8 mouse cellular contexts compared by ENCODE assay signal in genomic region chr3:40949903-40950600, GRCm38 (mm10). TPM values are rescaled to one million over a fixed set of nuclear protein-coding genes. Genes with fewer than 3 reads are reported as not detected.
A peak's percentile ranks its signal among the peaks of the same experiment; 100 is the strongest.
DNase-seq lines count a peak whose midpoint lies in the region; ATAC-seq and TF ChIP-seq lines count a peak whose summit lies in the region.

No protein-coding gene starts in this region.

- peak; percentile 0 for TF ChIP-seq CTCF in C2C12 (IDR thresholded peaks at IDR 0.05; ENCODE audit: control insufficient read depth, insufficient read depth, insufficient read length)

- no peaks in the 10 kb centered on the region for H3K9me3 ChIP-seq in lung, embryonic 15.5 days

- peak; percentile 48 for DNase-seq in Muller cell, postnatal 12 days (ENCODE audit: inconsistent ontology term)
- DNase-seq in cerebellum, postnatal 10 days: peak; percentile 69 to 71
- DNase-seq in gastrocnemius, postnatal 4 days (ENCODE audit: low spot score in 2 of 2): peak; percentile 38 to 49
- DNase-seq in kidney, adult 8-10 months: peak; percentile 28 to 35
- peak; percentile 21 for DNase-seq in retina, postnatal 7 days (ENCODE audit: low read depth, low spot score)
- peak; percentile 65 for DNase-seq in urinary bladder, adult 2 months (ENCODE audit: low spot score)

- ATAC-seq in lung, embryonic 15.5 days (ENCODE audit: borderline replicate concordance, extremely low read depth, low FRiP score, low TSS enrichment): peak; percentile 37; the same call in 1 of the 2 replicates

- H3K27ac ChIP-seq in lung, embryonic 15.5 days: peak overlapping the region; percentile 82

- peak overlapping the region; percentile 92 for H3ac ChIP-seq in C2C12 (ENCODE audit: control insufficient read depth, insufficient read length, low read depth)

- 0 out of 2 replicates have a peak, but pooled peaks cover 7% of the 10 kb centered on the region for H3K4me1 ChIP-seq in lung, embryonic 15.5 days

- WGBS in lung, embryonic 15.5 days: under 1% methylated on average over 60 of the region's 118 CpGs

- H3K79me2 ChIP-seq in C2C12 (ENCODE audit: control insufficient read depth, insufficient read depth): no peaks in the 10 kb centered on the region

- H3K4me2 ChIP-seq in lung, embryonic 15.5 days: peak overlapping the region; percentile 99

- H3K27me3 ChIP-seq in C2C12 (ENCODE audit: control insufficient read depth, insufficient read depth, insufficient read length): no peaks in the 10 kb centered on the region
- peaks cover 3% of the 10 kb centered on the region; the same call in 1 of the 2 replicates for H3K27me3 ChIP-seq in lung, embryonic 15.5 days

- peaks cover 2% of the 10 kb centered on the region for H3K79me3 ChIP-seq in C2C12 (ENCODE audit: low read depth)

- peak overlapping the region; percentile 52 for H3K4me3 ChIP-seq in C2C12 (ENCODE audit: insufficient read depth, poor library complexity, severe bottlenecking)
- H3K4me3 ChIP-seq in lung, embryonic 15.5 days: peak overlapping the region; percentile 76

- peak overlapping the region; percentile 67 for H3K9ac ChIP-seq in lung, embryonic 15.5 days

- H3K36me3 ChIP-seq in C2C12 (ENCODE audit: control insufficient read depth, insufficient read depth): no peaks in the 10 kb centered on the region
- no peaks in the 10 kb centered on the region for H3K36me3 ChIP-seq in lung, embryonic 15.5 days

TF ChIP-seq in C2C12, 6 proteins besides CTCF, POLR2A, EP300 and RAD21:
- TF ChIP-seq MYOD1 (IDR thresholded peaks at IDR 0.05; ENCODE audit: control insufficient read depth, insufficient read length, low read depth): no peak
- TF ChIP-seq MYOG (IDR thresholded peaks at IDR 0.05; ENCODE audit: control insufficient read depth, extremely low read depth, insufficient read length): no peak
- TF ChIP-seq USF1 (IDR thresholded peaks at IDR 0.05; ENCODE audit: low read depth): no peak
- TF ChIP-seq CEBPB (IDR thresholded peaks at IDR 0.05; ENCODE audit: low read depth): no peak
- TF ChIP-seq FOSL1 (IDR thresholded peaks at IDR 0.05; ENCODE audit: insufficient read depth, low read length, poor library complexity, severe bottlenecking): no peak
- TF ChIP-seq MAX (IDR thresholded peaks at IDR 0.05): no peak

RNA-seq across cellular contexts. Expression of gene Larp1b, which starts 0.4 kb away (rescaled TPM):
- 7.7 TPM for polyA plus RNA-seq in C2C12 (2012; fragmentation: generic; extraction: Trizol)
- 10 to 100 TPM; 45.7 to 51.9 TPM for total RNA-seq in gastrocnemius, postnatal 4 days (2021)
- 3.4 and 3.6 TPM in 2 replicates for polyA plus RNA-seq in lung, embryonic 15.5 days (2015; fragmentation: Nextera tagmentation; extraction: Ambion mirVana)
- polyA plus RNA-seq in urinary bladder, adult 2 months (2012; rRNA removed): 25.2 and 25.7 TPM in 2 replicates

RNA-seq across cellular contexts. Expression of gene 1700034I23Rik, which starts 47.7 kb away (rescaled TPM):
- not detected for polyA plus RNA-seq in C2C12 (2012; fragmentation: generic; extraction: Trizol)
- total RNA-seq in gastrocnemius, postnatal 4 days (2021): under 1 TPM in 1 of 2 experiments, not detected in 1; 0.22 TPM
- 0.10 and 0.28 TPM in 2 replicates for polyA plus RNA-seq in lung, embryonic 15.5 days (2015; fragmentation: Nextera tagmentation; extraction: Ambion mirVana)
- polyA plus RNA-seq in urinary bladder, adult 2 months (2012; rRNA removed): 0.06 and 0.15 TPM in 2 replicates

Comparison
In these comparisons a context has a peak if more than half of its experiments do, and no peak if none do; other contexts are left out.
1. Peak in every context shown above with its lines: DNase-seq, ATAC-seq, H3K4me3 ChIP-seq and H3K27ac ChIP-seq.